Mouse (Mus musculus): ENCODE measurements at regions not wholly inside any gene's neighbourhood (a gene's known extent, or its start where the extent isn't known, plus 50 kb on each side); places are given as distances from the start of the nearest gene placed in this dataset.

- Histone ChIP-seq H3K9me3 (no peaks in the 10 kb centered on the region), H3K4me2 (no peak overlapping the region), H3K4me1 (peaks cover 14% of the 10 kb centered on the region), H3K9ac (no peak overlapping the region), H3K27ac (replicated peaks) (no peak overlapping the region), H3K27me3 (replicated peaks) (no peaks in the 10 kb centered on the region), H3K36me3 (no peaks in the 10 kb centered on the region), H3K4me3 (no peak overlapping the region)
- 87% methylated on average over 2 of the region's 2 CpGs for WGBS
- no peak for ATAC-seq (ENCODE audit: extremely low read depth, insufficient number of reproducible peaks, low FRiP score, low TSS enrichment)
Measured at GRCm38 (mm10) chr13:34576392-34576791, 76.9 kb downstream of the Pxdc1 start.

DNA sequence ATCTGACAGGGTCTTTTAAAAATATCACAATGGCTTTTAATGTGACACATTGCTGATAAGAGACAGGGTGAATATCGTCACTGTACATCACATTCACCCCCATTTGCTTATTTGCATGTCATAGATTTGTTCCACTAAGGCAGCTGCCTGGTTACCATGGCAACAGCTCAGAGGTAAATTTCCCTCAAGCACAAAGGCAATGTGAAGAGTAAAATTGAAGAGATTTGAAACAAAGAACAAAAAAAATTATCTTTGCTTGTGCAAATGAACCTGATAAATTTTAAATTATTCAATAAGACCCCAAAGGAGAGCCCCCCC, 77.3 kb downstream of the Pxdc1 start:
- Histone ChIP-seq H3K27me3 (replicated peaks) (no peaks in the 10 kb centered on the region), H3K4me1 (peaks cover 14% of the 10 kb centered on the region), H3K36me3 (no peaks in the 10 kb centered on the region), H3K9me3 (no peaks in the 10 kb centered on the region), H3K9ac (no peak overlapping the region), H3K27ac (replicated peaks) (no peak overlapping the region), H3K4me3 (no peak overlapping the region), H3K4me2 (no peak overlapping the region)
- 33% methylated on average over 1 of the region's 1 CpGs for WGBS
- ATAC-seq (ENCODE audit: extremely low read depth, insufficient number of reproducible peaks, low FRiP score, low TSS enrichment), result no peak

GRCm38 (mm10) chr13:34575179-34575996, 77.9 kb downstream of the Pxdc1 start:
- WGBS, result 45% methylated on average over 2 of the region's 2 CpGs
- no peak for ATAC-seq (ENCODE audit: extremely low read depth, insufficient number of reproducible peaks, low FRiP score, low TSS enrichment)
- no peak overlapping the region for H3K4me2 ChIP-seq
- no peaks in the 10 kb centered on the region for H3K9me3 ChIP-seq
- no peak overlapping the region for H3K9ac ChIP-seq
- H3K27me3 ChIP-seq (replicated peaks), result no peaks in the 10 kb centered on the region
- peaks cover 14% of the 10 kb centered on the region for H3K4me1 ChIP-seq
- no peaks in the 10 kb centered on the region for H3K36me3 ChIP-seq
- H3K27ac ChIP-seq (replicated peaks), result no peak overlapping the region
- H3K4me3 ChIP-seq, result no peak overlapping the region

DNA sequence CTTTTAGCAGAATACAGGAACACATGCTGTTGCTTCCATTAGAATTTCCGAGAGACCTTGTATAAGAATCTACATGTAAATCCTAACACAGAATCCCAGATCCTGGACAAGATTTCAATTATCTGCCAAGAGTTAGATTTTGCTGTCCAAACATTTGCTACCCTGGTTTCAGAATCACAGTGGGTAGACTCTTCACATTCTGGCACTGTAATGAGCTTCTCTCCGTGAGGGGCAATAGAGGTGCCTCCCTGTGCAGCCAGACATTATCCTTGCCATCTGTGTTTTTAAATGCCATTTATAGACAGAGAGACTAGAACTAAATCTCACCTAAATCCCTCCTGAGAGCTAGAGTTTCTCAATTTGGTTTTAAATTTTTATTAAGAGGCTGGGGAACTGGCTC, 84.0 kb downstream of the Pxdc1 start:
- H3K4me3 ChIP-seq, result no peak overlapping the region
- H3K36me3 ChIP-seq, result no peaks in the 10 kb centered on the region
- no peak overlapping the region for H3K4me2 ChIP-seq
- no peak overlapping the region for H3K27ac ChIP-seq (replicated peaks)
- no peak for ATAC-seq (ENCODE audit: extremely low read depth, insufficient number of reproducible peaks, low FRiP score, low TSS enrichment)
- no peaks in the 10 kb centered on the region for H3K27me3 ChIP-seq (replicated peaks)
- 0 out of 2 replicates have a peak, but pooled peaks cover 5% of the 10 kb centered on the region for H3K4me1 ChIP-seq
- H3K9me3 ChIP-seq, result no peaks in the 10 kb centered on the region
- H3K9ac ChIP-seq, result no peak overlapping the region
- WGBS, result 70% methylated on average over 2 of the region's 2 CpGs

GRCm38 (mm10) chr13:34566687-34567086, 86.6 kb downstream of the Pxdc1 start:
- WGBS, result 77% methylated on average over 1 of the region's 1 CpGs
- Histone ChIP-seq H3K27me3 (replicated peaks) (no peaks in the 10 kb centered on the region), H3K4me3 (no peak overlapping the region), H3K9ac (no peak overlapping the region), H3K4me2 (no peak overlapping the region), H3K36me3 (no peaks in the 10 kb centered on the region), H3K9me3 (0 out of 2 replicates have a peak, but pooled peaks cover 2% of the 10 kb centered on the region), H3K27ac (replicated peaks) (no peak overlapping the region), H3K4me1 (0 out of 2 replicates have a peak, but pooled peaks cover 5% of the 10 kb centered on the region)
- no peak for ATAC-seq (ENCODE audit: extremely low read depth, insufficient number of reproducible peaks, low FRiP score, low TSS enrichment)

GRCm38 (mm10) chr13:34550130-34550884, 103.0 kb downstream of the Pxdc1 start:
- H3K27ac ChIP-seq (replicated peaks), result no peak overlapping the region
- WGBS, result 41% methylated on average over 5 of the region's 5 CpGs

GRCm38 (mm10) chr13:34540646-34541045, 112.6 kb downstream of the Pxdc1 start:
- H3K9ac ChIP-seq, result no peak overlapping the region
- H3K4me2 ChIP-seq, result no peak overlapping the region
- no peak overlapping the region for H3K27ac ChIP-seq (replicated peaks)
- H3K9me3 ChIP-seq, result no peaks in the 10 kb centered on the region
- H3K4me3 ChIP-seq, result no peak overlapping the region
- H3K36me3 ChIP-seq, result no peaks in the 10 kb centered on the region
- H3K4me1 ChIP-seq, result 0 out of 2 replicates have a peak, but pooled peaks cover 2% of the 10 kb centered on the region
- WGBS, result 74% methylated on average over 2 of the region's 2 CpGs
- no peak for ATAC-seq (ENCODE audit: extremely low read depth, insufficient number of reproducible peaks, low FRiP score, low TSS enrichment)
- H3K27me3 ChIP-seq (replicated peaks), result no peaks in the 10 kb centered on the region

More at GRCm38 (mm10) chr13:34550130-34550884, 103.0 kb downstream of the Pxdc1 start:
- Histone ChIP-seq H3K9ac (no peak overlapping the region), H3K4me2 (no peak overlapping the region), H3K4me3 (no peak overlapping the region), H3K9me3 (0 out of 2 replicates have a peak, but pooled peaks cover 12% of the 10 kb centered on the region), H3K27me3 (replicated peaks) (no peaks in the 10 kb centered on the region), H3K36me3 (no peaks in the 10 kb centered on the region), H3K4me1 (no peaks in the 10 kb centered on the region)
- ATAC-seq (ENCODE audit: extremely low read depth, insufficient number of reproducible peaks, low FRiP score, low TSS enrichment), result no peak

- Histone ChIP-seq H3K9me3 (0 out of 2 replicates have a peak, but pooled peaks cover 4% of the 10 kb centered on the region), H3K4me1 (0 out of 2 replicates have a peak, but pooled peaks cover 2% of the 10 kb centered on the region), H3K27me3 (replicated peaks) (no peaks in the 10 kb centered on the region), H3K4me3 (no peak overlapping the region), H3K4me2 (no peak overlapping the region), H3K27ac (replicated peaks) (no peak overlapping the region), H3K36me3 (no peaks in the 10 kb centered on the region), H3K9ac (no peak overlapping the region)
- 75% methylated on average over 2 of the region's 2 CpGs for WGBS
- no peak for ATAC-seq (ENCODE audit: extremely low read depth, insufficient number of reproducible peaks, low FRiP score, low TSS enrichment)
Measured at GRCm38 (mm10) chr13:34533896-34534295, 119.4 kb downstream of the Pxdc1 start.

DNA sequence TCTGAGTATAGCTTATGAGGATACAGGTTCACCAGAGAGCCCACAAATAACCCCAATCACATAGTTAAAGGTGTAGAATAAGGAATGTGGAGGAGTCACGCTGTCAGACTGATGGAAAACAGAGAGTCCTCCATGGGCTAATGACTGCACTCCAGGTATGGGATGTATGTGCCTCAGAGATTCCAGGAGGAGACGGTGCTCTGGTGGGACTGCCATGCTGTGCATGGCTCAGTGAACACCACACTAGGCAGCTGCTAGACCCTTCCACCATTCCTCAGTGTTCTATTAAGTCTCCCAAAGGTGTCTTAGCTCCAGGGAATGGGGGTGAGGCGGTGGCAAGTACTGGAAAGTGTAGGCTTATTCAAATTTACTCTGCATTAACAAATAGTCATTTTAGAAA, 142.0 kb downstream of the Pxdc1 start:
- Histone ChIP-seq H3K36me3 (no peaks in the 10 kb centered on the region), H3K9me3 (no peaks in the 10 kb centered on the region), H3K4me2 (no peak overlapping the region), H3K4me1 (no peaks in the 10 kb centered on the region), H3K9ac (no peak overlapping the region), H3K27ac (replicated peaks) (no peak overlapping the region), H3K27me3 (replicated peaks) (no peaks in the 10 kb centered on the region), H3K4me3 (no peak overlapping the region)
- 76% methylated on average over 3 of the region's 3 CpGs for WGBS
- no peak for ATAC-seq (ENCODE audit: extremely low read depth, insufficient number of reproducible peaks, low FRiP score, low TSS enrichment)

GRCm38 (mm10) chr13:34507224-34507623, 146.1 kb downstream of the Pxdc1 start:
- Histone ChIP-seq H3K9ac (no peak overlapping the region), H3K4me3 (no peak overlapping the region), H3K4me1 (no peaks in the 10 kb centered on the region), H3K36me3 (no peaks in the 10 kb centered on the region), H3K9me3 (0 out of 2 replicates have a peak, but pooled peaks cover 2% of the 10 kb centered on the region), H3K27me3 (replicated peaks) (no peaks in the 10 kb centered on the region), H3K27ac (replicated peaks) (no peak overlapping the region), H3K4me2 (no peak overlapping the region)
- WGBS, result 76% methylated on average over 2 of the region's 2 CpGs
- no peak for ATAC-seq (ENCODE audit: extremely low read depth, insufficient number of reproducible peaks, low FRiP score, low TSS enrichment)

- no peak for ATAC-seq (ENCODE audit: extremely low read depth, insufficient number of reproducible peaks, low FRiP score, low TSS enrichment)
- WGBS, result 77% methylated on average over 2 of the region's 2 CpGs
- H3K27ac ChIP-seq (replicated peaks), result no peak overlapping the region
- no peak overlapping the region for H3K4me2 ChIP-seq
- H3K36me3 ChIP-seq, result no peaks in the 10 kb centered on the region
- H3K27me3 ChIP-seq (replicated peaks), result no peaks in the 10 kb centered on the region
- H3K9me3 ChIP-seq, result 0 out of 2 replicates have a peak, but pooled peaks cover 2% of the 10 kb centered on the region
- H3K9ac ChIP-seq, result no peak overlapping the region
- no peaks in the 10 kb centered on the region for H3K4me1 ChIP-seq
- no peak overlapping the region for H3K4me3 ChIP-seq
Measured at GRCm38 (mm10) chr13:34505861-34506260, 147.4 kb downstream of the Pxdc1 start.
